Mouse (Mus musculus): Measurements from ENCODE around the gene Sec61g. TPM values are rescaled to one million over a fixed set of nuclear protein-coding genes. Genes with fewer than 3 reads are reported as not detected.

The Sec61g gene
- polyA plus RNA-seq (2015; fragmentation: Nextera tagmentation; extraction: Ambion mirVana): 19.0 and 19.9 TPM in 2 replicates

DNA sequence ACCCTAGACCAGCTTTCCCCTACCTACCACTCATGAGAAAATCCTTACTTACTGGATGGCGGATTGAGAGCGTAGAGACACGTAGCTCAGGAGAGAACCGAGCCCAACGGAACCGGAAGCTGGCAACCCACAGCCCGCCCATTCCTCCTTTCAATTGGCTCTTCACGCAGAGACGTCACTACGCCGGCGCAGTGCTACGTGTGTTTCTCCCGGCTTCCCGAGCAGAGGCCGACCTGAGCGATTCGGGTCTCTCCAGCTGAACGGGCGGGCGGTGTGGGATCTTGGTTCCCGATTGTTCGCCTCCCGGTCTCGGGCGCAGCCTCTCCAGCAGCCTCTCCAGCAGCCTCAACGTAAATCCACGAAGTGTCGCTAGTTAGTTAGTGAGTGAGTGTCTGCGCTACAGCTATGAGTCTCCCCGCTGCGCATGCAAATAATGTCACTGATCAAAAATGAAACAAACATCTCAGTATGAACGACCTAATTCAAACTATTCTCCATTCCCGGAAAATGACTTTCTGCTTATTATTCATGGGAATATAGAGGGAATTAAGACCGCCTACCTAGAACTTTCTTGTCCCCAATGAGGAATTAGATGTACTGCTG lies at the start of gene Sec61g:
Gene Sec61g (minus strand): TSS at position 433 of the 603 bp plus-strand sequence.

Other genes starting within 250 kb of the Sec61g start
- gene Egfr, start 243.7 kb upstream of the Sec61g start, polyA plus RNA-seq (2015; fragmentation: Nextera tagmentation; extraction: Ambion mirVana): 7.2 and 8.5 TPM in 2 replicates